In the genomic region with DNA sequence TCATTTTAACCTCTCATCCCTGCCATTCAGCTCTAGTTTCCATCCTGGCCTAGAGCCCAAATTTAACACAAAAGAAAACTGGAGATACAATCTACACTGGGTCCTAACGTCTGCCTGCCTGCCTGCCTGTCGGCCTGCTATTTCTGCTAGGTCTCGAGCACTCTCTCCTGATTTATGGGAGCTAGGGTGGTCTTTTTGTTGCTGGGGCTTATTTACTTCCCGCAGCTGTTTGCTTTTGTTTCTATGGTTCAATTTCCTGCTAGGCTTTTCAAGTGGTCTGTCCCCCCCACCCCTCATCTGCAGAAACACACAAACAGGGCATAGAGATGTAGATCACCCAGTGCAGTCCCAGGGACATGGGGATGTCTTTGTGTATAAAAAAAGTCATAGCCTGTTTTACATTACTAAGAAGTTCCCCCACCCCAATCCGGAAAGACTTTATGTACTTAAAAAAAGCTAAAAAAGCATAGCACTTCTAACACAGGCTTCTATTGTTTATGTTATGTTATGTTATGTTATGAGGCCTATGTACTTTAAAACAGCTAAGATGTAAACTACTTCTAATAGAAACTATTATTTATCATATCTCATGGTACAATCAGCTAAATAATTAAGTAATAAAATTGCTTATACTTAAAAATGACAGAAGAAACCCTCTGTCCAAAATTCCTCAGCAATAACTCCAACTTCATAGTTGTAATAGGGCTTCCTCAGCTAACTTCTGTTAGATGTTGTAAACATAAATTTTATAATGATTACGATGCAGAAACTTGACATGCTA, we compare ENCODE assay signal across 9 mouse cellular contexts. TPM values are rescaled to one million over a fixed set of nuclear protein-coding genes. Genes with fewer than 3 reads are reported as not detected.
DNase-seq lines count a peak whose midpoint lies in the region; ATAC-seq and TF ChIP-seq lines count a peak whose summit lies in the region.
"Had no signal": no experiment of that assay in that cellular context is flagged by ENCODE, and none has a peak within 500 bp of the region (broad histone marks: within the 10 kb centered on the region; RNA-seq: fewer than 3 reads in every experiment).

No protein-coding gene starts in this region.

- ATAC-seq in hindbrain, embryonic 12.5 days (ENCODE audit: low FRiP score) = peak; percentile 85
- peak; percentile 62; the same call in 1 of the 2 replicates for ATAC-seq in midbrain, embryonic 14.5 days (ENCODE audit: low FRiP score, low TSS enrichment)
- no peak for ATAC-seq in liver, embryonic 12.5 days

- H3K4me3 ChIP-seq in ES-E14 (ENCODE audit: insufficient read depth in 1 of 2, low read depth in 1 of 2, low read length in 2 of 2, poor library complexity in 1 of 2, severe bottlenecking in 1 of 2) = no peak overlapping the region
- H3K4me3 ChIP-seq in hindbrain, embryonic 12.5 days = no peak overlapping the region
- H3K4me3 ChIP-seq in midbrain, embryonic 14.5 days (replicated peaks; ENCODE audit: low read depth, low read length) = no peak overlapping the region
- H3K4me3 ChIP-seq in thymus, adult 2 months (ENCODE audit: control insufficient read depth, insufficient read depth, low read length) = no peak overlapping the region
- H3K4me3 ChIP-seq in liver, embryonic 12.5 days = no peak overlapping the region

- H3K9ac ChIP-seq in ES-E14 (ENCODE audit: insufficient read depth, low read depth, low read length, poor library complexity, severe bottlenecking) = 0 out of 2 replicates have a peak overlapping the region, but pooled peaks have one; percentile 28
- no peak overlapping the region for H3K9ac ChIP-seq in hindbrain, embryonic 12.5 days
- no peak overlapping the region for H3K9ac ChIP-seq in midbrain, embryonic 14.5 days (replicated peaks; ENCODE audit: low read length)
- H3K9ac ChIP-seq in liver, embryonic 12.5 days = no peak overlapping the region

- no peaks in the 10 kb centered on the region for H3K36me3 ChIP-seq in ES-E14 (ENCODE audit: control insufficient read depth, insufficient read depth, low read length, poor library complexity, severe bottlenecking)
- no peaks in the 10 kb centered on the region for H3K36me3 ChIP-seq in hindbrain, embryonic 12.5 days
- H3K36me3 ChIP-seq in midbrain, embryonic 14.5 days (ENCODE audit: control insufficient read depth, insufficient read depth, low read length) = no peaks in the 10 kb centered on the region
- no peaks in the 10 kb centered on the region for H3K36me3 ChIP-seq in thymus, adult 2 months (ENCODE audit: control insufficient read depth, insufficient read depth, low read length)
- H3K36me3 ChIP-seq in liver, embryonic 12.5 days = no peaks in the 10 kb centered on the region

- DNase-seq in ES-E14 (ENCODE audit: low read depth, low spot score) = peak; percentile 43
- peak; percentile 43 for DNase-seq in embryo, embryonic 11 days
- peak; percentile 56 for DNase-seq in midbrain, embryonic 14.5 days
- DNase-seq in thymus, adult 2 months = no peak
- no peak for DNase-seq in layer of hippocampus, postnatal 10 days (ENCODE audit: low spot score in 2 of 2)
- no peak for DNase-seq in B cell, adult 2 months
- DNase-seq: lung, adult 18-20 months had no signal

- H3K4me2 ChIP-seq in hindbrain, embryonic 12.5 days (replicated peaks) = no peak overlapping the region
- H3K4me2 ChIP-seq in midbrain, embryonic 14.5 days (ENCODE audit: low read length) = no peak overlapping the region
- H3K4me2 ChIP-seq in liver, embryonic 12.5 days = no peak overlapping the region

- H3K4me1 ChIP-seq in ES-E14 (ENCODE audit: control insufficient read depth in 2 of 2, insufficient read depth in 2 of 2, low read length in 2 of 2, poor library complexity in 1 of 2) = peaks cover 11 to 12% of the 10 kb centered on the region in 2 experiments
- no peaks in the 10 kb centered on the region for H3K4me1 ChIP-seq in hindbrain, embryonic 12.5 days
- H3K4me1 ChIP-seq in midbrain, embryonic 14.5 days (ENCODE audit: control insufficient read depth, insufficient read depth, low read length) = no peaks in the 10 kb centered on the region
- no peaks in the 10 kb centered on the region for H3K4me1 ChIP-seq in thymus, adult 2 months (replicated peaks; ENCODE audit: control insufficient read depth, insufficient read depth, low read length)
- no peaks in the 10 kb centered on the region for H3K4me1 ChIP-seq in liver, embryonic 12.5 days

- in situ Hi-C loops in ES-E14 (cut with MboI; ENCODE audit: low sequenced_read_pairs in 2 of 2, unreplicated experiment in 2 of 2) = no loop called here

- no peak for TF ChIP-seq POLR2A in thymus, adult 2 months (IDR thresholded peaks at IDR 0.05; ENCODE audit: control insufficient read depth, extremely low read depth, insufficient read depth, low read length, poor library complexity)

- TF ChIP-seq CTCF in thymus, adult 2 months (IDR thresholded peaks at IDR 0.05; ENCODE audit: borderline replicate concordance, control insufficient read depth, extremely low read depth, insufficient read depth, low read length, poor library complexity) = no peak

- H3K9me3 ChIP-seq in ES-E14 (ENCODE audit: control insufficient read depth, insufficient read depth, low read depth, low read length) = no peaks in the 10 kb centered on the region
- H3K9me3 ChIP-seq in hindbrain, embryonic 12.5 days (replicated peaks) = no peaks in the 10 kb centered on the region
- H3K9me3 ChIP-seq in midbrain, embryonic 14.5 days (ENCODE audit: control insufficient read depth, low read length) = no peaks in the 10 kb centered on the region
- H3K9me3 ChIP-seq in liver, embryonic 12.5 days (replicated peaks) = no peaks in the 10 kb centered on the region

- WGBS in hindbrain, embryonic 12.5 days = 18% methylated on average over 6 of the region's 6 CpGs
- WGBS in midbrain, embryonic 14.5 days = 17% methylated on average over 6 of the region's 6 CpGs
- WGBS in thymus, adult 2 months = 60% methylated on average over 6 of the region's 6 CpGs
- WGBS in liver, embryonic 12.5 days (ENCODE audit: insufficient replicate concordance) = 37% methylated on average over 6 of the region's 6 CpGs

- no peaks in the 10 kb centered on the region for H3K27me3 ChIP-seq in hindbrain, embryonic 12.5 days
- no peaks in the 10 kb centered on the region for H3K27me3 ChIP-seq in midbrain, embryonic 14.5 days (ENCODE audit: control insufficient read depth, insufficient read depth, low read length)
- H3K27me3 ChIP-seq in thymus, adult 2 months (ENCODE audit: control insufficient read depth, insufficient read depth, low read length) = no peaks in the 10 kb centered on the region
- no peaks in the 10 kb centered on the region for H3K27me3 ChIP-seq in liver, embryonic 12.5 days (replicated peaks)

- peak overlapping the region; percentile 87 for H3K27ac ChIP-seq in ES-E14 (ENCODE audit: insufficient read depth, low read depth, low read length, poor library complexity, severe bottlenecking)
- no peak overlapping the region for H3K27ac ChIP-seq in hindbrain, embryonic 12.5 days
- H3K27ac ChIP-seq in midbrain, embryonic 14.5 days (replicated peaks; ENCODE audit: low read depth, low read length) = no peak overlapping the region
- H3K27ac ChIP-seq in thymus, adult 2 months (ENCODE audit: control insufficient read depth, insufficient read depth, low read length) = no peak overlapping the region
- H3K27ac ChIP-seq in liver, embryonic 12.5 days = no peak overlapping the region

TF ChIP-seq in ES-E14, 5 proteins besides CTCF, POLR2A, EP300 and RAD21:
- TF ChIP-seq CHD2 (IDR thresholded peaks at IDR 0.05; ENCODE audit: low read depth, low read length) = no peak
- TF ChIP-seq ZNF384 (IDR thresholded peaks at IDR 0.05; ENCODE audit: low read depth, low read length) = peak; percentile 37

RNA-seq across cellular contexts. Expression of a gene that starts 41.7 kb away (rescaled TPM):
- 0.13 and 0.48 TPM in 2 replicates for total RNA-seq in ES-E14 (2012; rRNA removed)
- polyA plus RNA-seq in hindbrain, embryonic 12.5 days (2016; fragmentation: Nextera tagmentation; extraction: Ambion mirVana) = not detected in 2 replicates
- polyA plus RNA-seq in midbrain, embryonic 14.5 days (2014; fragmentation: Nextera tagmentation; extraction: Ambion mirVana) = not detected in 2 replicates
- not detected in 2 replicates for polyA plus RNA-seq in thymus, adult 2 months (2012; rRNA removed)
- not detected in 2 replicates for polyA plus RNA-seq in liver, embryonic 12.5 days (2016; fragmentation: Nextera tagmentation; extraction: Ambion mirVana)
- total RNA-seq in layer of hippocampus, postnatal 10 days (2021) = not detected

RNA-seq across cellular contexts. Expression of a gene that starts 47.8 kb away (rescaled TPM):
- under 0.01 TPM in 2 replicates for total RNA-seq in ES-E14 (2012; rRNA removed)
- not detected in 2 replicates for polyA plus RNA-seq in hindbrain, embryonic 12.5 days (2016; fragmentation: Nextera tagmentation; extraction: Ambion mirVana)
- not detected in 2 replicates for polyA plus RNA-seq in midbrain, embryonic 14.5 days (2014; fragmentation: Nextera tagmentation; extraction: Ambion mirVana)
- 0.54 and 1.1 TPM in 2 replicates for polyA plus RNA-seq in thymus, adult 2 months (2012; rRNA removed)
- 0.37 and 0.39 TPM in 2 replicates for polyA plus RNA-seq in liver, embryonic 12.5 days (2016; fragmentation: Nextera tagmentation; extraction: Ambion mirVana)
- total RNA-seq in layer of hippocampus, postnatal 10 days (2021) = not detected

Comparison
In these comparisons a context has a peak if more than half of its experiments do, and no peak if none do; other contexts are left out.
1. DNase-seq: peak in ES-E14 (single experiment), embryo, embryonic 11 days (single experiment) and midbrain, embryonic 14.5 days (single experiment); none in thymus, adult 2 months (single experiment), layer of hippocampus, postnatal 10 days (0 of 2) and B cell, adult 2 months (0 of 2).